In genomic region chr6:17064936-17065790, GRCm38 (mm10) we compare ENCODE assay signal across 8 mouse cellular contexts. TPM values are rescaled to one million over a fixed set of nuclear protein-coding genes. Genes with fewer than 3 reads are reported as not detected.
DNase-seq lines count a peak whose midpoint lies in the region; ATAC-seq and TF ChIP-seq lines count a peak whose summit lies in the region.

Tes (plus strand) TSS chr6:17065149.

- DNase-seq in 3134 (ENCODE audit: extremely low read depth, insufficient read length, low spot score) = peak; percentile 95
- DNase-seq in liver, adult 2 months (ENCODE audit: extremely low read depth, low read depth, low spot score) = peak; percentile 54
- peak; percentile 51 for DNase-seq in monocyte, adult 2 months (ENCODE audit: low read depth in 1 of 2, low spot score in 2 of 2)
- DNase-seq in spleen, postnatal 36 days (ENCODE audit: low spot score in 2 of 2) = peak; percentile 87 to 90

- peak within 1 kb of the TSS; percentile 77 for H3K4me3 ChIP-seq in bone marrow, adult 2 months (replicated peaks; ENCODE audit: control insufficient read depth, low read depth, low read length)
- H3K4me3 ChIP-seq in embryonic fibroblast, embryonic 13.5 days (ENCODE audit: insufficient read depth, low read length) = peak within 1 kb of the TSS; percentile 78
- peak within 1 kb of the TSS; percentile 61 for H3K4me3 ChIP-seq in heart, embryonic 12.5 days
- peak within 1 kb of the TSS; percentile 96 for H3K4me3 ChIP-seq in kidney, embryonic 16.5 days (ENCODE audit: low read length)
- H3K4me3 ChIP-seq in liver, adult 2 months (ENCODE audit: insufficient read depth, low read depth, low read length) = peak within 1 kb of the TSS; percentile 86

- no peaks in the 10 kb centered on the region; the same call in 1 of the 2 replicates for H3K4me1 ChIP-seq in bone marrow, adult 2 months (ENCODE audit: control insufficient read depth, insufficient read depth, low read length)
- peaks cover 2% of the 10 kb centered on the region; the same call in 1 of the 2 replicates for H3K4me1 ChIP-seq in embryonic fibroblast, embryonic 13.5 days (ENCODE audit: control insufficient read depth, insufficient read depth, low read length)
- H3K4me1 ChIP-seq in heart, embryonic 12.5 days (replicated peaks) = peaks cover 11% of the 10 kb centered on the region
- peaks cover 37% of the 10 kb centered on the region for H3K4me1 ChIP-seq in kidney, embryonic 16.5 days (ENCODE audit: insufficient read depth, low read length)
- peaks cover 13% of the 10 kb centered on the region for H3K4me1 ChIP-seq in liver, adult 2 months (ENCODE audit: control insufficient read depth, insufficient read depth, low read length)

- peak; percentile 88 for ATAC-seq in heart, embryonic 12.5 days (ENCODE audit: insufficient number of reproducible peaks, low FRiP score)
- ATAC-seq in kidney, embryonic 16.5 days (ENCODE audit: low FRiP score, low TSS enrichment) = peak; percentile 95

- no peak for TF ChIP-seq CTCF in bone marrow, adult 2 months (IDR thresholded peaks at IDR 0.05; ENCODE audit: control insufficient read depth, insufficient read depth, low read length)
- no peak for TF ChIP-seq CTCF in embryonic fibroblast, embryonic 13.5 days (IDR thresholded peaks at IDR 0.05; ENCODE audit: borderline replicate concordance, insufficient read depth, low read length)
- TF ChIP-seq CTCF in liver, adult 2 months (IDR thresholded peaks at IDR 0.05; ENCODE audit: low read depth, low read length) = no peak

- no peaks in the 10 kb centered on the region for H3K36me3 ChIP-seq in heart, embryonic 12.5 days
- H3K36me3 ChIP-seq in kidney, embryonic 16.5 days (ENCODE audit: insufficient read depth, low read length) = no peaks in the 10 kb centered on the region
- no peaks in the 10 kb centered on the region for H3K36me3 ChIP-seq in liver, adult 2 months (ENCODE audit: control insufficient read depth, insufficient read depth, low read length)

- WGBS in bone marrow, adult 2 months = under 1% methylated on average over 63 of the region's 63 CpGs
- under 1% methylated on average over 63 of the region's 63 CpGs for WGBS in heart, embryonic 12.5 days
- WGBS in kidney, embryonic 16.5 days = under 1% methylated on average over 63 of the region's 63 CpGs
- WGBS in liver, adult 2 months = under 1% methylated on average over 63 of the region's 63 CpGs

- peak; percentile 26; the same call in 1 of the 2 replicates for TF ChIP-seq POLR2A in bone marrow, adult 2 months (IDR thresholded peaks at IDR 0.05; ENCODE audit: borderline replicate concordance, control insufficient read depth, low read depth, low read length)
- TF ChIP-seq POLR2A in embryonic fibroblast, embryonic 13.5 days (IDR thresholded peaks at IDR 0.05; ENCODE audit: low read depth, low read length) = peak; percentile 68
- TF ChIP-seq POLR2A in liver, adult 2 months (IDR thresholded peaks at IDR 0.05; ENCODE audit: extremely low read depth, insufficient read depth, low read length) = no peak

- H3K79me2 ChIP-seq in liver, adult 2 months (ENCODE audit: control insufficient read depth, insufficient read depth, low read length) = no peaks in the 10 kb centered on the region

- peak within 1 kb of the TSS; percentile 98 for H3K4me2 ChIP-seq in heart, embryonic 12.5 days
- H3K4me2 ChIP-seq in kidney, embryonic 16.5 days (replicated peaks; ENCODE audit: low read depth, low read length) = peak within 1 kb of the TSS; percentile 90

- H3K27ac ChIP-seq in bone marrow, adult 2 months (ENCODE audit: control insufficient read depth, insufficient read depth, low read depth, low read length, poor library complexity) = peak within 1 kb of the TSS; percentile 89
- peak within 1 kb of the TSS; percentile 23 for H3K27ac ChIP-seq in embryonic fibroblast, embryonic 13.5 days (ENCODE audit: insufficient read depth, low read length)
- no peak within 1 kb of the TSS for H3K27ac ChIP-seq in heart, embryonic 12.5 days (ENCODE audit: poor library complexity, severe bottlenecking)
- H3K27ac ChIP-seq in kidney, embryonic 16.5 days (ENCODE audit: low read length) = peak within 1 kb of the TSS; percentile 75
- no peak within 1 kb of the TSS for H3K27ac ChIP-seq in liver, adult 2 months (replicated peaks; ENCODE audit: insufficient read depth, low read depth, low read length)

- H3K27me3 ChIP-seq in heart, embryonic 12.5 days (replicated peaks) = peaks cover 80% of the 10 kb centered on the region
- H3K27me3 ChIP-seq in kidney, embryonic 16.5 days (ENCODE audit: insufficient read depth, low read length) = no peaks in the 10 kb centered on the region
- H3K27me3 ChIP-seq in liver, adult 2 months (ENCODE audit: control insufficient read depth, insufficient read depth, low read length) = no peaks in the 10 kb centered on the region; the same call in 1 of the 2 replicates

- no peaks in the 10 kb centered on the region for H3K9me3 ChIP-seq in heart, embryonic 12.5 days (replicated peaks)
- no peaks in the 10 kb centered on the region for H3K9me3 ChIP-seq in kidney, embryonic 16.5 days (ENCODE audit: low read length)

- peak within 1 kb of the TSS; percentile 74 for H3K9ac ChIP-seq in heart, embryonic 12.5 days
- H3K9ac ChIP-seq in kidney, embryonic 16.5 days (replicated peaks; ENCODE audit: low read length) = peak within 1 kb of the TSS; percentile 91
- peak within 1 kb of the TSS; percentile 77 for H3K9ac ChIP-seq in liver, adult 2 months (ENCODE audit: low read depth, low read length)

RNA-seq across cellular contexts. Expression of gene Tes, which starts in this region (rescaled TPM):
- 2.3 and 11.7 TPM in 2 replicates for polyA plus RNA-seq in bone marrow, adult 2 months (2011; ENCODE audit: insufficient read depth, insufficient read length, low replicate concordance, missing spikeins)
- 94.4 and 136 TPM in 2 replicates for polyA plus RNA-seq in embryonic fibroblast, embryonic 13.5 days (2011; ENCODE audit: insufficient read length, low read depth, missing spikeins)
- 10.2 and 13.6 TPM in 2 replicates for polyA plus RNA-seq in heart, embryonic 12.5 days (2016; fragmentation: Nextera tagmentation; extraction: Ambion mirVana)
- 77.5 and 82.6 TPM in 2 replicates for polyA plus RNA-seq in kidney, embryonic 16.5 days (2015; fragmentation: Nextera tagmentation; extraction: Ambion mirVana)
- total RNA-seq in liver, adult 2 months (2014; rRNA removed) = 1.9 TPM in 2 replicates
- 0.61 and 0.67 TPM in 2 replicates for polyA plus RNA-seq in liver, adult 2 months (2012; rRNA removed)

Comparison
In these comparisons a context has a peak if more than half of its experiments do, and no peak if none do; other contexts are left out.
1. H3K27ac ChIP-seq: peak in bone marrow, adult 2 months (single experiment), embryonic fibroblast, embryonic 13.5 days (single experiment) and kidney, embryonic 16.5 days (single experiment); none in heart, embryonic 12.5 days (single experiment) and liver, adult 2 months (single experiment).
2. Peak in every context shown above with its lines, with median percentiles within 50 percentile points of each other: DNase-seq, H3K4me3 ChIP-seq and H3K9ac ChIP-seq.